Mouse (Mus musculus) embryonic fibroblast, embryonic 13.5 days (primary cell): Measurements from ENCODE around the gene Ctnnd1. TPM values are rescaled to one million over a fixed set of nuclear protein-coding genes. Genes with fewer than 3 reads are reported as not detected.

Experiments used
- H3K27ac ChIP-seq: 2 replicates; pipeline ENCODE4 v1.5.1; 2012; ENCODE audit warnings: low read length, control low read depth, inconsistent platforms; ENCODE audit not compliant: insufficient read depth
- H3K4me1 ChIP-seq: 2 replicates; pipeline ENCODE4 v1.6.1; 2011; ENCODE audit warnings: low read length; ENCODE audit not compliant: control insufficient read depth, insufficient read depth
- H3K4me3 ChIP-seq: 2 replicates; pipeline ENCODE4 v1.5.1; 2011; ENCODE audit warnings: mild to moderate bottlenecking, control low read depth, low read length; ENCODE audit not compliant: insufficient read depth
- CTCF ChIP-seq: IDR thresholded peaks from 2 replicates; pipeline ENCODE4 v1.5.1; 2011; ENCODE audit warnings: mild to moderate bottlenecking, control low read depth, low read length, moderate library complexity, borderline replicate concordance; ENCODE audit not compliant: insufficient read depth
- POLR2A ChIP-seq: IDR thresholded peaks from 2 replicates; pipeline ENCODE4 v1.6.1; 2011; ENCODE audit warnings: low read depth, mild to moderate bottlenecking, control low read depth, low read length, moderate library complexity
- polyA plus RNA-seq: library from polyadenylated mRNA; stranded (reverse); fragments of >200 nt; gene quantifications from 2 replicates; pipeline ENCODE4 v1.2.4, GENCODE M21; 2011; ENCODE audit warnings: low read depth; ENCODE audit not compliant: missing spikeins, insufficient read length

The Ctnnd1 gene
- polyA plus RNA-seq, 1 experiment = 231 TPM

- Histone ChIP-seq H3K4me1 (peaks cover 25% of the 10 kb centered on the region), H3K27ac (no peak overlapping the region), H3K4me3 (no peak overlapping the region)
- TF ChIP-seq POLR2A (no peak), CTCF (no peak)
These were observed 18.6 kb downstream of the Ctnnd1 start for GRCm38 (mm10) chr2:84632001-84632400.

- no peak overlapping the region for H3K4me3 ChIP-seq
These were observed 23.5 kb downstream of the Ctnnd1 start for GRCm38 (mm10) chr2:84627036-84627435.

GRCm38 (mm10) chr2:84626366-84626975 lies 24.1 kb downstream of the Ctnnd1 start:
- TF ChIP-seq CTCF = no peak
- TF ChIP-seq POLR2A = no peak
- Histone ChIP-seq H3K4me1 (0 out of 2 replicates have a peak, but pooled peaks cover 2% of the 10 kb centered on the region), H3K4me3 (no peak overlapping the region), H3K27ac (0 out of 2 replicates have a peak overlapping the region, but pooled peaks have one; percentile 2)

More at GRCm38 (mm10) chr2:84627036-84627435, 23.5 kb downstream of the Ctnnd1 start:
- H3K27ac ChIP-seq = 0 out of 2 replicates have a peak overlapping the region, but pooled peaks have one; percentile 3
- 0 out of 2 replicates have a peak, but pooled peaks cover 2% of the 10 kb centered on the region for H3K4me1 ChIP-seq
- TF ChIP-seq POLR2A (no peak), CTCF (no peak)

GRCm38 (mm10) chr2:84624201-84624600 lies 26.4 kb downstream of the Ctnnd1 start:
- no peak overlapping the region for H3K27ac ChIP-seq
- TF ChIP-seq CTCF (no peak), POLR2A (no peak)
- no peak overlapping the region for H3K4me3 ChIP-seq
- peaks cover 2% of the 10 kb centered on the region; the same call in 1 of the 2 replicates for H3K4me1 ChIP-seq

- Histone ChIP-seq H3K4me3 (no peak overlapping the region), H3K27ac (no peak overlapping the region), H3K4me1 (peaks cover 7% of the 10 kb centered on the region)
- TF ChIP-seq CTCF (no peak), POLR2A (no peak)
These were observed 27.0 kb downstream of the Ctnnd1 start for GRCm38 (mm10) chr2:84623428-84624119.

- Histone ChIP-seq H3K4me3 (no peak overlapping the region), H3K27ac (no peak overlapping the region), H3K4me1 (peaks cover 7% of the 10 kb centered on the region)
- TF ChIP-seq POLR2A (no peak), CTCF (no peak)
These were observed 27.9 kb downstream of the Ctnnd1 start for GRCm38 (mm10) chr2:84622668-84623067.

- no peak for TF ChIP-seq CTCF
- TF ChIP-seq POLR2A = no peak
- H3K4me3 ChIP-seq = no peak overlapping the region
- H3K27ac ChIP-seq = no peak overlapping the region
- peaks cover 5% of the 10 kb centered on the region for H3K4me1 ChIP-seq
These were observed 30.8 kb downstream of the Ctnnd1 start for GRCm38 (mm10) chr2:84619646-84620340.

- no peak overlapping the region for H3K4me3 ChIP-seq
- H3K27ac ChIP-seq = no peak overlapping the region; the same call in 1 of the 2 replicates
- TF ChIP-seq CTCF (no peak), POLR2A (no peak)
- peaks cover 5% of the 10 kb centered on the region for H3K4me1 ChIP-seq
These were observed 31.7 kb downstream of the Ctnnd1 start for GRCm38 (mm10) chr2:84618914-84619313.

- TF ChIP-seq CTCF (no peak; the same call in 1 of the 2 replicates), POLR2A (no peak)
- H3K4me1 ChIP-seq = peaks cover 5% of the 10 kb centered on the region
- H3K27ac ChIP-seq = no peak overlapping the region
- H3K4me3 ChIP-seq = no peak overlapping the region
These were observed 32.7 kb downstream of the Ctnnd1 start for GRCm38 (mm10) chr2:84617637-84618515.
